ENCODE assay signal across 8 mouse cellular contexts in genomic region chr2:164075088-164075487, GRCm38 (mm10). TPM values are rescaled to one million over a fixed set of nuclear protein-coding genes. Genes with fewer than 3 reads are reported as not detected.
DNase-seq lines count a peak whose midpoint lies in the region; ATAC-seq and TF ChIP-seq lines count a peak whose summit lies in the region.

No protein-coding gene starts in this region.

- H3K4me3 ChIP-seq in left cerebral cortex, adult 2 months = peak overlapping the region; percentile 99
- H3K4me3 ChIP-seq in forebrain, embryonic 14.5 days (ENCODE audit: low read depth, low read length) = peak overlapping the region; percentile 93; the same call in 1 of the 2 replicates
- peak overlapping the region; percentile 82 to 98 for H3K4me3 ChIP-seq in liver, embryonic 14.5 days (ENCODE audit: insufficient read depth in 1 of 2, low read depth in 2 of 2, low read length in 2 of 2)
- peak overlapping the region; percentile 97 for H3K4me3 ChIP-seq in neural tube, embryonic 15.5 days (replicated peaks)

- no peak for DNase-seq in left cerebral cortex, adult 2 months (ENCODE audit: extremely low spot score in 1 of 2, low spot score in 2 of 2)
- DNase-seq in left cerebral cortex, postnatal 25 days (ENCODE audit: low spot score in 2 of 2) = no peak
- DNase-seq in forebrain, embryonic 14.5 days (ENCODE audit: low spot score) = no peak
- no peak for DNase-seq in liver, embryonic 14.5 days (ENCODE audit: low read depth in 3 of 3, low spot score in 3 of 3)
- DNase-seq in frontal cortex, postnatal 36 days (ENCODE audit: low spot score in 2 of 2) = no peak
- DNase-seq in layer of hippocampus, postnatal 36 days = no peak
- DNase-seq in adrenal gland, postnatal 10 days = no peak

- H3K27ac ChIP-seq in left cerebral cortex, adult 2 months = no peak overlapping the region
- H3K27ac ChIP-seq in forebrain, embryonic 14.5 days (ENCODE audit: low read depth, low read length) = no peak overlapping the region
- H3K27ac ChIP-seq in liver, embryonic 14.5 days = no peak overlapping the region
- H3K27ac ChIP-seq in neural tube, embryonic 15.5 days (replicated peaks) = no peak overlapping the region

- H3K4me2 ChIP-seq in forebrain, embryonic 14.5 days (ENCODE audit: low read length) = peak overlapping the region; percentile 90
- peak overlapping the region; percentile 97 for H3K4me2 ChIP-seq in liver, embryonic 14.5 days (ENCODE audit: low read depth)
- peak overlapping the region; percentile 85 for H3K4me2 ChIP-seq in neural tube, embryonic 15.5 days

- peaks cover 8% of the 10 kb centered on the region for H3K36me3 ChIP-seq in forebrain, embryonic 14.5 days (ENCODE audit: control insufficient read depth, insufficient read depth, low read length)
- peaks cover 6% of the 10 kb centered on the region; the same call in 1 of the 2 replicates for H3K36me3 ChIP-seq in liver, embryonic 14.5 days (replicated peaks; ENCODE audit: control insufficient read depth, insufficient read depth, low read depth)
- peaks cover 9% of the 10 kb centered on the region; the same call in 1 of the 2 replicates for H3K36me3 ChIP-seq in neural tube, embryonic 15.5 days

- no peak for ATAC-seq in forebrain, embryonic 14.5 days
- no peak for ATAC-seq in liver, embryonic 14.5 days (ENCODE audit: insufficient read depth)
- ATAC-seq in neural tube, embryonic 15.5 days (ENCODE audit: low FRiP score) = no peak

- H3K4me1 ChIP-seq in forebrain, embryonic 14.5 days (ENCODE audit: control insufficient read depth, insufficient read depth, low read length) = peaks cover 12% of the 10 kb centered on the region; the same call in 1 of the 2 replicates
- H3K4me1 ChIP-seq in liver, embryonic 14.5 days (replicated peaks; ENCODE audit: control insufficient read depth in 2 of 2, insufficient read depth in 2 of 2, low read length in 1 of 2) = peaks cover 0 to 20% of the 10 kb centered on the region in 2 experiments
- H3K4me1 ChIP-seq in neural tube, embryonic 15.5 days = peaks cover 15% of the 10 kb centered on the region

- no peaks in the 10 kb centered on the region for H3K27me3 ChIP-seq in forebrain, embryonic 14.5 days (replicated peaks; ENCODE audit: control insufficient read depth, insufficient read depth, low read length)
- H3K27me3 ChIP-seq in liver, embryonic 14.5 days (ENCODE audit: control insufficient read depth, insufficient read depth, low read length) = no peaks in the 10 kb centered on the region
- H3K27me3 ChIP-seq in neural tube, embryonic 15.5 days (replicated peaks) = no peaks in the 10 kb centered on the region

- no peak for TF ChIP-seq CTCF in left cerebral cortex, adult 2 months (IDR thresholded peaks at IDR 0.05)
- no peak for TF ChIP-seq CTCF in liver, embryonic 14.5 days (IDR thresholded peaks at IDR 0.05; ENCODE audit: low read depth)

- intact Hi-C loops in left cerebral cortex, adult 2 months (cut with DNase I) = loop anchor here (2.0 kb wide), 1 partner anchor 80 kb away; the partner anchor contains the start of gene Ywhab
- intact Hi-C loops in left cerebral cortex, postnatal 25 days (cut with DNase I) = no loop called here

- peak overlapping the region; percentile 89 for H3K9ac ChIP-seq in forebrain, embryonic 14.5 days (ENCODE audit: low read length)
- H3K9ac ChIP-seq in liver, embryonic 14.5 days (replicated peaks) = peak overlapping the region; percentile 89
- peak overlapping the region; percentile 91 for H3K9ac ChIP-seq in neural tube, embryonic 15.5 days (replicated peaks)

- H3K9me3 ChIP-seq in forebrain, embryonic 14.5 days (replicated peaks; ENCODE audit: control insufficient read depth, low read length) = no peaks in the 10 kb centered on the region
- H3K9me3 ChIP-seq in liver, embryonic 14.5 days (ENCODE audit: control insufficient read depth, low read length) = no peaks in the 10 kb centered on the region
- H3K9me3 ChIP-seq in neural tube, embryonic 15.5 days (replicated peaks) = no peaks in the 10 kb centered on the region

- TF ChIP-seq EP300 in liver, embryonic 14.5 days (IDR thresholded peaks at IDR 0.05; ENCODE audit: low read depth) = no peak

- 53% methylated on average over 5 of the region's 5 CpGs for WGBS in forebrain, embryonic 14.5 days
- 9% methylated on average over 5 of the region's 5 CpGs for WGBS in liver, embryonic 14.5 days (ENCODE audit: insufficient replicate concordance)
- WGBS in neural tube, embryonic 15.5 days = 55% methylated on average over 5 of the region's 5 CpGs

RNA-seq across cellular contexts. Expression of gene Tomm34, which starts 4.1 kb away (rescaled TPM):
- total RNA-seq in left cerebral cortex, adult 2 months (2021) = 10 to 100 TPM; 79.2 to 83.9 TPM
- total RNA-seq in left cerebral cortex, postnatal 25 days (2021) = 10 to 100 TPM; 62.5 to 65.0 TPM
- 53.1 and 60.3 TPM in 2 replicates for polyA plus RNA-seq in forebrain, embryonic 14.5 days (2014; fragmentation: Nextera tagmentation; extraction: Ambion mirVana)
- 10.1 and 11.6 TPM in 2 replicates for polyA plus RNA-seq in liver, embryonic 14.5 days (2012; rRNA removed)
- 16.0 and 19.0 TPM in 2 replicates for polyA plus RNA-seq in liver, embryonic 14.5 days (2014; fragmentation: Nextera tagmentation; extraction: Ambion mirVana)
- polyA plus RNA-seq in neural tube, embryonic 15.5 days (2015; fragmentation: Nextera tagmentation; extraction: Ambion mirVana) = 49.5 and 53.9 TPM in 2 replicates
- total RNA-seq in layer of hippocampus, postnatal 36 days (2021) = 100 to 1,000 TPM in 1 of 2 experiments, 10 to 100 TPM in 1; 99.4 to 114 TPM
- 10 to 100 TPM; 24.6 to 29.5 TPM for total RNA-seq in adrenal gland, postnatal 10 days (2021)

RNA-seq across cellular contexts. Expression of gene Stk4, which starts 5.0 kb away (rescaled TPM):
- total RNA-seq in left cerebral cortex, adult 2 months (2021) = 10 to 100 TPM; 32.4 to 41.9 TPM
- 10 to 100 TPM; 37.4 to 45.4 TPM for total RNA-seq in left cerebral cortex, postnatal 25 days (2021)
- polyA plus RNA-seq in forebrain, embryonic 14.5 days (2014; fragmentation: Nextera tagmentation; extraction: Ambion mirVana) = 36.2 and 39.5 TPM in 2 replicates
- polyA plus RNA-seq in liver, embryonic 14.5 days (2012; rRNA removed) = 8.0 and 11.8 TPM in 2 replicates
- 19.6 and 21.7 TPM in 2 replicates for polyA plus RNA-seq in liver, embryonic 14.5 days (2014; fragmentation: Nextera tagmentation; extraction: Ambion mirVana)
- polyA plus RNA-seq in neural tube, embryonic 15.5 days (2015; fragmentation: Nextera tagmentation; extraction: Ambion mirVana) = 15.4 and 19.0 TPM in 2 replicates
- total RNA-seq in layer of hippocampus, postnatal 36 days (2021) = 10 to 100 TPM; 50.4 to 51.2 TPM
- total RNA-seq in adrenal gland, postnatal 10 days (2021) = 10 to 100 TPM; 27.9 to 30.1 TPM

RNA-seq across cellular contexts. Expression of gene Pabpc1l, which starts 49.8 kb away (rescaled TPM):
- total RNA-seq in left cerebral cortex, adult 2 months (2021) = 1 to 10 TPM in 1 of 2 experiments, under 1 TPM in 1; 0.84 to 1.1 TPM
- total RNA-seq in left cerebral cortex, postnatal 25 days (2021) = under 1 TPM in 1 of 2 experiments, not detected in 1; 0.71 TPM
- polyA plus RNA-seq in forebrain, embryonic 14.5 days (2014; fragmentation: Nextera tagmentation; extraction: Ambion mirVana) = 2.1 and 2.6 TPM in 2 replicates
- polyA plus RNA-seq in liver, embryonic 14.5 days (2012; rRNA removed) = 0.22 and 0.29 TPM in 2 replicates
- polyA plus RNA-seq in liver, embryonic 14.5 days (2014; fragmentation: Nextera tagmentation; extraction: Ambion mirVana) = not detected in 2 replicates
- 1.1 and 1.7 TPM in 2 replicates for polyA plus RNA-seq in neural tube, embryonic 15.5 days (2015; fragmentation: Nextera tagmentation; extraction: Ambion mirVana)
- under 1 TPM in 1 of 2 experiments, not detected in 1; 0.37 TPM for total RNA-seq in layer of hippocampus, postnatal 36 days (2021)
- 1 to 10 TPM; 1.9 to 2.5 TPM for total RNA-seq in adrenal gland, postnatal 10 days (2021)
